Mouse (Mus musculus): Measurements from ENCODE around the gene Laptm5.

Gene Laptm5

GRCm38 (mm10) chr4:130926274-130926673 is 13.3 kb downstream of the Laptm5 start:
- POLR2A ChIA-PET, result interaction anchor here in 3 of 4 experiments (0.5 to 12.5 kb wide), 6 partner anchors 9 to 246 kb away, joined by 3 to 219 read pairs (median 8); partner anchors contain the start of gene Laptm5 (in 2 of the 3)
- CTCF ChIA-PET, result interaction anchor here in 1 of 4 experiments (0.9 kb wide), 1 partner anchor 20 kb away, joined by 3 read pairs; no protein-coding TSS in a partner anchor

- CTCF ChIA-PET, result no interaction called here
- POLR2A ChIA-PET, result interaction anchor here in 2 of 4 experiments (0.5 to 12.5 kb wide), 3 partner anchors 10 to 18 kb away, joined by 3 to 219 read pairs (median 3); partner anchors contain the start of gene Laptm5 (in 1 of the 2)
Measured at GRCm38 (mm10) chr4:130927821-130928220, 14.9 kb downstream of the Laptm5 start.

- CTCF ChIA-PET, result interaction anchor here in 3 of 4 experiments (0.5 to 1.9 kb wide), 9 partner anchors 10 to 175 kb away, joined by 3 to 8 read pairs (median 3); partner anchors contain the start of gene Laptm5 (in 1 of the 3)
Measured at GRCm38 (mm10) chr4:130942644-130943043, 29.7 kb downstream of the Laptm5 start.

GRCm38 (mm10) chr4:130944112-130944511 is 31.2 kb downstream of the Laptm5 start, which contains the start of gene Matn1:
Matn1 (plus strand) TSS chr4:130944385.
- ChIA-PET CTCF (interaction anchor here in 3 of 4 experiments (0.6 to 2.0 kb wide), 9 partner anchors 9 to 192 kb away, joined by 3 to 6 read pairs (median 4); partner anchors contain the start of gene Laptm5 (in 1 of the 3)), POLR2A (interaction anchor here in 3 of 4 experiments (0.5 to 1.8 kb wide), 16 partner anchors 10 to 163 kb away, joined by 3 to 13 read pairs (median 4); partner anchors contain the start of gene Laptm5 (in 2 of the 3))

More at GRCm38 (mm10) chr4:130942644-130943043, 29.7 kb downstream of the Laptm5 start:
- POLR2A ChIA-PET, result interaction anchor here in 3 of 4 experiments (1.0 to 1.8 kb wide), 9 partner anchors 9 to 50 kb away, joined by 3 to 8 read pairs (median 5); partner anchors contain the start of gene Laptm5 (in 2 of the 3)

- ChIA-PET POLR2A (interaction anchor here in 1 of 4 experiments (2.8 kb wide), 1 partner anchor 23 kb away, joined by 12 read pairs; no protein-coding TSS in a partner anchor), CTCF (interaction anchor here in 1 of 4 experiments (2.0 kb wide), 1 partner anchor 53 kb away, joined by 6 read pairs; no protein-coding TSS in a partner anchor)
Measured at GRCm38 (mm10) chr4:130944779-130945178, 31.9 kb downstream of the Laptm5 start.

- CTCF ChIA-PET, result interaction anchor here (0.5 to 2.9 kb wide), 30 partner anchors 13 to 531 kb away, joined by 3 to 41 read pairs (median 4); no protein-coding TSS in a partner anchor
Measured at GRCm38 (mm10) chr4:130947094-130947647, 34.2 kb downstream of the Laptm5 start.

GRCm38 (mm10) chr4:130949821-130950384 is 37.0 kb downstream of the Laptm5 start:
- POLR2A ChIA-PET, result interaction anchor here (0.5 to 0.9 kb wide), 5 partner anchors 30 to 892 kb away, joined by 3 to 6 read pairs (median 4); no protein-coding TSS in a partner anchor
- CTCF ChIA-PET, result interaction anchor here (0.6 to 1.7 kb wide), 10 partner anchors 10 to 346 kb away, joined by 3 to 6 read pairs (median 3); no protein-coding TSS in a partner anchor

More at GRCm38 (mm10) chr4:130947094-130947647, 34.2 kb downstream of the Laptm5 start:
- POLR2A ChIA-PET, result interaction anchor here in 3 of 4 experiments (0.6 to 2.8 kb wide), 16 partner anchors 12 to 166 kb away, joined by 3 to 17 read pairs (median 4); no protein-coding TSS in a partner anchor

GRCm38 (mm10) chr4:130952531-130952930 is 39.6 kb downstream of the Laptm5 start:
- ChIA-PET CTCF (interaction anchor here in 2 of 4 experiments (1.0 to 2.5 kb wide), 9 partner anchors 8 to 199 kb away, joined by 3 to 8 read pairs (median 4); partner anchors contain the start of gene Matn1 (in 1 of the 2)), POLR2A (interaction anchor here in 2 of 4 experiments (0.9 to 1.0 kb wide), 3 partner anchors 38 to 60 kb away, joined by 3 to 4 read pairs (median 4); no protein-coding TSS in a partner anchor)

- CTCF ChIA-PET, result no interaction called here
- POLR2A ChIA-PET, result interaction anchor here in 1 of 4 experiments (0.5 kb wide), 1 partner anchor 258 kb away, joined by 4 read pairs; no protein-coding TSS in a partner anchor
Measured at GRCm38 (mm10) chr4:130957156-130957555, 44.2 kb downstream of the Laptm5 start.

- CTCF ChIA-PET, result interaction anchor here (0.8 to 3.0 kb wide), 4 partner anchors 78 to 284 kb away, joined by 3 to 27 read pairs (median 8); no protein-coding TSS in a partner anchor
- POLR2A ChIA-PET, result interaction anchor here in 3 of 4 experiments (0.6 to 0.7 kb wide), 4 partner anchors 78 to 178 kb away, joined by 3 to 4 read pairs (median 4); no protein-coding TSS in a partner anchor
Measured at GRCm38 (mm10) chr4:130958812-130959211, 45.9 kb downstream of the Laptm5 start.

GRCm38 (mm10) chr4:130959678-130960077 is 46.8 kb downstream of the Laptm5 start:
- CTCF ChIA-PET, result interaction anchor here (0.5 to 3.0 kb wide), 98 partner anchors 8 to 1129 kb away, joined by 3 to 27 read pairs (median 4); partner anchors contain the start of gene Ptpru (in 1 of the 4)
- POLR2A ChIA-PET, result interaction anchor here in 3 of 4 experiments (0.5 to 1.5 kb wide), 5 partner anchors 48 to 1738 kb away, joined by 3 to 10 read pairs (median 3); no protein-coding TSS in a partner anchor

- ChIA-PET POLR2A (interaction anchor here in 3 of 4 experiments (0.5 to 1.5 kb wide), 8 partner anchors 46 to 1737 kb away, joined by 3 to 10 read pairs (median 3); no protein-coding TSS in a partner anchor), CTCF (interaction anchor here (0.5 to 3.0 kb wide), 111 partner anchors 9 to 1129 kb away, joined by 3 to 27 read pairs (median 4); partner anchors contain the start of gene Ptpru (in 1 of the 4))
Measured at GRCm38 (mm10) chr4:130960118-130960734, 47.3 kb downstream of the Laptm5 start.

GRCm38 (mm10) chr4:130971278-130971677 is 58.4 kb downstream of the Laptm5 start:
- CTCF ChIA-PET, result interaction anchor here in 3 of 4 experiments (0.6 to 3.1 kb wide), 8 partner anchors 11 to 395 kb away, joined by 3 to 13 read pairs (median 3); no protein-coding TSS in a partner anchor
- POLR2A ChIA-PET, result interaction anchor here in 2 of 4 experiments (0.5 to 0.6 kb wide), 2 partner anchors 164 to 187 kb away, joined by 3 read pairs; no protein-coding TSS in a partner anchor

- ChIA-PET POLR2A (interaction anchor here in 1 of 4 experiments (1.2 to 1.5 kb wide), 2 partner anchors 59 to 383 kb away, joined by 3 read pairs; no protein-coding TSS in a partner anchor), CTCF (interaction anchor here in 1 of 4 experiments (1.9 to 3.1 kb wide), 2 partner anchors 12 to 64 kb away, joined by 6 to 13 read pairs; no protein-coding TSS in a partner anchor)
Measured at GRCm38 (mm10) chr4:130972421-130972829, 59.5 kb downstream of the Laptm5 start.

- ChIA-PET CTCF (interaction anchor here in 1 of 4 experiments (3.1 kb wide), 1 partner anchor 13 kb away, joined by 13 read pairs; no protein-coding TSS in a partner anchor), POLR2A (interaction anchor here in 2 of 4 experiments (0.6 to 1.5 kb wide), 4 partner anchors 12 to 382 kb away, joined by 3 read pairs; no protein-coding TSS in a partner anchor)
Measured at GRCm38 (mm10) chr4:130973332-130974263, 60.7 kb downstream of the Laptm5 start.

GRCm38 (mm10) chr4:130978981-130979380 is 66.1 kb downstream of the Laptm5 start:
- ChIA-PET CTCF (interaction anchor here in 1 of 4 experiments (1.6 kb wide), 1 partner anchor 19 kb away, joined by 6 read pairs; no protein-coding TSS in a partner anchor), POLR2A (interaction anchor here in 1 of 4 experiments (0.6 kb wide), 1 partner anchor 9 kb away, joined by 3 read pairs; no protein-coding TSS in a partner anchor)
